Comparison of ENCODE assay signal across 8 mouse cellular contexts in the genomic region with DNA sequence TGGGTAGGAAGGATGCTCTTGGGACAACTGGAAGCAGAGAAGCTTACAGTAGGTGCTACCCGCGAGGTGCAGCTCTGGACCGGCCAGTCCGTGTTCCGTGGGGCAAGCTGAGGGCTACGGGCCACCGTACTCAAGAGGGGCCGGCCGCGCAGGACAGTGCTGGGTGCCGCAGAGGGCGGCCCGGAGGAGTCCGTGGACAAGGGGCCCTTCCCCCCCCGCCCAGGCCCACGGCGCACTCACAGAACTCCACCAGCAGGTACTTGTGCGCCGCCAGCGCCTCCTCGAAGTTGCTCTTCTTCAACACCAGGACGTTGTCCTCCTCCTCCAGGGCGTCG. TPM values are rescaled to one million over a fixed set of nuclear protein-coding genes. Genes with fewer than 3 reads are reported as not detected.
DNase-seq lines count a peak whose midpoint lies in the region; ATAC-seq and TF ChIP-seq lines count a peak whose summit lies in the region.

No protein-coding gene starts in this region.

- no peak for TF ChIP-seq CTCF in C2C12 (IDR thresholded peaks at IDR 0.05; ENCODE audit: control insufficient read depth, insufficient read depth, insufficient read length)

- WGBS in heart, embryonic 10.5 days = under 1% methylated on average over 24 of the region's 24 CpGs
- 0% methylated on average over 21 of the region's 24 CpGs for WGBS in forebrain, embryonic 12.5 days
- WGBS in liver, embryonic 15.5 days (ENCODE audit: insufficient replicate concordance) = under 1% methylated on average over 24 of the region's 24 CpGs

- no peaks in the 10 kb centered on the region for H3K9me3 ChIP-seq in heart, embryonic 10.5 days
- no peaks in the 10 kb centered on the region for H3K9me3 ChIP-seq in forebrain, embryonic 12.5 days
- H3K9me3 ChIP-seq in liver, embryonic 15.5 days (replicated peaks) = no peaks in the 10 kb centered on the region

- peaks cover 64% of the 10 kb centered on the region for H3K79me2 ChIP-seq in C2C12 (ENCODE audit: control insufficient read depth, insufficient read depth)

- DNase-seq in heart, embryonic 10.5 days (ENCODE audit: low spot score) = no peak
- no peak for DNase-seq in heart, adult 18-20 months
- no peak for DNase-seq in right cerebral cortex, adult 2 months (ENCODE audit: low spot score in 2 of 2)
- DNase-seq in frontal cortex, postnatal 25 days (ENCODE audit: low spot score in 2 of 2) = no peak
- DNase-seq in layer of hippocampus, adult 8-10 months (ENCODE audit: low spot score in 2 of 2) = no peak

- H3K4me1 ChIP-seq in heart, embryonic 10.5 days = peaks cover 24% of the 10 kb centered on the region
- H3K4me1 ChIP-seq in forebrain, embryonic 12.5 days = peaks cover 26% of the 10 kb centered on the region
- H3K4me1 ChIP-seq in liver, embryonic 15.5 days (replicated peaks) = peaks cover 66% of the 10 kb centered on the region

- H3K9ac ChIP-seq in forebrain, embryonic 12.5 days = peak overlapping the region; percentile 97
- peak overlapping the region; percentile 86 for H3K9ac ChIP-seq in liver, embryonic 15.5 days

- H3ac ChIP-seq in C2C12 (ENCODE audit: control insufficient read depth, insufficient read length, low read depth) = peak overlapping the region; percentile 93

- H3K36me3 ChIP-seq in heart, embryonic 10.5 days = peaks cover 50% of the 10 kb centered on the region
- peaks cover 49% of the 10 kb centered on the region for H3K36me3 ChIP-seq in C2C12 (ENCODE audit: control insufficient read depth, insufficient read depth)
- H3K36me3 ChIP-seq in forebrain, embryonic 12.5 days (replicated peaks) = peaks cover 44% of the 10 kb centered on the region
- peaks cover 40% of the 10 kb centered on the region for H3K36me3 ChIP-seq in liver, embryonic 15.5 days (replicated peaks)

- peak overlapping the region; percentile 92 for H3K4me2 ChIP-seq in forebrain, embryonic 12.5 days
- H3K4me2 ChIP-seq in liver, embryonic 15.5 days = peak overlapping the region; percentile 92

- H3K4me3 ChIP-seq in heart, embryonic 10.5 days = peak overlapping the region; percentile 99
- H3K4me3 ChIP-seq in C2C12 (ENCODE audit: insufficient read depth, poor library complexity, severe bottlenecking) = peak overlapping the region; percentile 91
- peak overlapping the region; percentile 97 for H3K4me3 ChIP-seq in forebrain, embryonic 12.5 days (replicated peaks)
- H3K4me3 ChIP-seq in liver, embryonic 15.5 days (replicated peaks) = peak overlapping the region; percentile 82

- H3K27ac ChIP-seq in heart, embryonic 10.5 days = peak overlapping the region; percentile 97
- H3K27ac ChIP-seq in forebrain, embryonic 12.5 days = peak overlapping the region; percentile 92
- H3K27ac ChIP-seq in liver, embryonic 15.5 days (replicated peaks) = peak overlapping the region; percentile 90

- H3K27me3 ChIP-seq in heart, embryonic 10.5 days (ENCODE audit: insufficient read depth, poor library complexity, severe bottlenecking) = no peaks in the 10 kb centered on the region
- no peaks in the 10 kb centered on the region for H3K27me3 ChIP-seq in C2C12 (ENCODE audit: control insufficient read depth, insufficient read depth, insufficient read length)
- no peaks in the 10 kb centered on the region for H3K27me3 ChIP-seq in forebrain, embryonic 12.5 days
- no peaks in the 10 kb centered on the region for H3K27me3 ChIP-seq in liver, embryonic 15.5 days

- H3K79me3 ChIP-seq in C2C12 (ENCODE audit: low read depth) = peaks cover 41% of the 10 kb centered on the region

- peak; percentile 36 for ATAC-seq in forebrain, embryonic 12.5 days (ENCODE audit: low FRiP score)
- ATAC-seq in liver, embryonic 15.5 days (ENCODE audit: insufficient read depth) = peak; percentile 8

TF ChIP-seq in C2C12, 6 proteins besides CTCF, POLR2A, EP300 and RAD21:
- no peak for TF ChIP-seq MAX (IDR thresholded peaks at IDR 0.05)
- no peak for TF ChIP-seq USF1 (IDR thresholded peaks at IDR 0.05; ENCODE audit: low read depth)
- TF ChIP-seq FOSL1 (IDR thresholded peaks at IDR 0.05; ENCODE audit: insufficient read depth, low read length, poor library complexity, severe bottlenecking) = no peak
- no peak for TF ChIP-seq MYOG (IDR thresholded peaks at IDR 0.05; ENCODE audit: control insufficient read depth, extremely low read depth, insufficient read length)
- no peak for TF ChIP-seq CEBPB (IDR thresholded peaks at IDR 0.05; ENCODE audit: low read depth)
- no peak for TF ChIP-seq MYOD1 (IDR thresholded peaks at IDR 0.05; ENCODE audit: control insufficient read depth, insufficient read length, low read depth)

RNA-seq across cellular contexts. Expression of a gene that starts 0.7 kb away (rescaled TPM):
- 550 and 670 TPM in 2 replicates for polyA plus RNA-seq in heart, embryonic 10.5 days (2016; fragmentation: Nextera tagmentation; extraction: Ambion mirVana)
- total RNA-seq in heart, adult 18-20 months (2021) = 100 to 1,000 TPM; 230 TPM
- polyA plus RNA-seq in C2C12 (2012; fragmentation: generic; extraction: Trizol) = 519 TPM
- polyA plus RNA-seq in forebrain, embryonic 12.5 days (2016; fragmentation: Nextera tagmentation; extraction: Ambion mirVana) = 334 and 362 TPM in 2 replicates
- 635 and 803 TPM in 2 replicates for polyA plus RNA-seq in liver, embryonic 15.5 days (2015; fragmentation: Nextera tagmentation; extraction: Ambion mirVana)
- 100 to 1,000 TPM; 119 to 147 (median 134) TPM for total RNA-seq in layer of hippocampus, adult 8-10 months (2022)

RNA-seq across cellular contexts. Expression of a gene that starts 9.0 kb away (rescaled TPM):
- 587 and 673 TPM in 2 replicates for polyA plus RNA-seq in heart, embryonic 10.5 days (2016; fragmentation: Nextera tagmentation; extraction: Ambion mirVana)
- total RNA-seq in heart, adult 18-20 months (2021) = 100 to 1,000 TPM; 133 to 144 TPM
- polyA plus RNA-seq in C2C12 (2012; fragmentation: generic; extraction: Trizol) = 1,072 TPM
- polyA plus RNA-seq in forebrain, embryonic 12.5 days (2016; fragmentation: Nextera tagmentation; extraction: Ambion mirVana) = 496 and 513 TPM in 2 replicates
- polyA plus RNA-seq in liver, embryonic 15.5 days (2015; fragmentation: Nextera tagmentation; extraction: Ambion mirVana) = 222 and 238 TPM in 2 replicates
- 100 to 1,000 TPM; 268 to 314 (median 278) TPM for total RNA-seq in layer of hippocampus, adult 8-10 months (2022)

RNA-seq across cellular contexts. Expression of a gene that starts 21.5 kb away (rescaled TPM):
- not detected in 2 replicates for polyA plus RNA-seq in heart, embryonic 10.5 days (2016; fragmentation: Nextera tagmentation; extraction: Ambion mirVana)
- under 1 TPM in 1 of 2 experiments, not detected in 1; 0.35 TPM for total RNA-seq in heart, adult 18-20 months (2021)
- polyA plus RNA-seq in C2C12 (2012; fragmentation: generic; extraction: Trizol) = 0.12 TPM
- not detected in 2 replicates for polyA plus RNA-seq in forebrain, embryonic 12.5 days (2016; fragmentation: Nextera tagmentation; extraction: Ambion mirVana)
- polyA plus RNA-seq in liver, embryonic 15.5 days (2015; fragmentation: Nextera tagmentation; extraction: Ambion mirVana) = 0.36 and 0.38 TPM in 2 replicates
- total RNA-seq in layer of hippocampus, adult 8-10 months (2022) = not detected

RNA-seq across cellular contexts. Expression of a gene that starts 22.9 kb away (rescaled TPM):
- polyA plus RNA-seq in heart, embryonic 10.5 days (2016; fragmentation: Nextera tagmentation; extraction: Ambion mirVana) = 153 and 186 TPM in 2 replicates
- 10 to 100 TPM; 39.1 to 44.1 TPM for total RNA-seq in heart, adult 18-20 months (2021)
- polyA plus RNA-seq in C2C12 (2012; fragmentation: generic; extraction: Trizol) = 90.7 TPM
- polyA plus RNA-seq in forebrain, embryonic 12.5 days (2016; fragmentation: Nextera tagmentation; extraction: Ambion mirVana) = 209 and 214 TPM in 2 replicates
- polyA plus RNA-seq in liver, embryonic 15.5 days (2015; fragmentation: Nextera tagmentation; extraction: Ambion mirVana) = 41.8 and 47.6 TPM in 2 replicates
- total RNA-seq in layer of hippocampus, adult 8-10 months (2022) = 10 to 100 TPM; 61.1 to 68.7 (median 63.3) TPM

RNA-seq across cellular contexts. Expression of a gene that starts 25.8 kb away (rescaled TPM):
- 365 and 444 TPM in 2 replicates for polyA plus RNA-seq in heart, embryonic 10.5 days (2016; fragmentation: Nextera tagmentation; extraction: Ambion mirVana)
- 10 to 100 TPM; 44.1 to 46.9 TPM for total RNA-seq in heart, adult 18-20 months (2021)
- 218 TPM for polyA plus RNA-seq in C2C12 (2012; fragmentation: generic; extraction: Trizol)
- polyA plus RNA-seq in forebrain, embryonic 12.5 days (2016; fragmentation: Nextera tagmentation; extraction: Ambion mirVana) = 561 and 697 TPM in 2 replicates
- polyA plus RNA-seq in liver, embryonic 15.5 days (2015; fragmentation: Nextera tagmentation; extraction: Ambion mirVana) = 253 and 277 TPM in 2 replicates
- total RNA-seq in layer of hippocampus, adult 8-10 months (2022) = 10 to 100 TPM; 38.1 to 61.8 (median 52.9) TPM
